21 mouse cellular contexts compared by ENCODE assay signal in genomic region chr1:73635709-73636108, GRCm38 (mm10).
DNase-seq lines count a peak whose midpoint lies in the region; ATAC-seq and TF ChIP-seq lines count a peak whose summit lies in the region.
"Had no signal": no experiment of that assay in that cellular context is flagged by ENCODE, and none has a peak within 500 bp of the region (broad histone marks: within the 10 kb centered on the region; RNA-seq: fewer than 3 reads in every experiment).

No protein-coding gene starts in this region.

- no peak overlapping the region for H3K4me2 ChIP-seq in forebrain, embryonic 14.5 days (ENCODE audit: low read length)
- no peak overlapping the region for H3K4me2 ChIP-seq in lung, embryonic 15.5 days
- H3K4me2 ChIP-seq: embryonic facial prominence, embryonic 15.5 days; heart, embryonic 15.5 days; hindbrain, embryonic 14.5 days had no signal

- H3K9ac ChIP-seq in forebrain, embryonic 14.5 days (ENCODE audit: low read length): no peak overlapping the region
- no peak overlapping the region for H3K9ac ChIP-seq in heart, adult 2 months (ENCODE audit: low read depth, low read length)
- H3K9ac ChIP-seq in lung, embryonic 15.5 days: no peak overlapping the region
- H3K9ac ChIP-seq: embryonic facial prominence, embryonic 15.5 days; heart, embryonic 15.5 days; hindbrain, embryonic 14.5 days had no signal

- no peak overlapping the region for H3K4me3 ChIP-seq in forebrain, embryonic 10.5 days
- no peak overlapping the region for H3K4me3 ChIP-seq in forebrain, embryonic 14.5 days (ENCODE audit: low read depth, low read length)
- no peak overlapping the region for H3K4me3 ChIP-seq in heart, adult 2 months
- no peak overlapping the region for H3K4me3 ChIP-seq in lung, embryonic 15.5 days
- H3K4me3 ChIP-seq: embryonic facial prominence, embryonic 15.5 days; erythroblast, embryonic 14.5 days; heart, embryonic 15.5 days had no signal

- H3K4me1 ChIP-seq in forebrain, embryonic 10.5 days: peaks cover 16% of the 10 kb centered on the region
- peaks cover 3% of the 10 kb centered on the region; the same call in 1 of the 2 replicates for H3K4me1 ChIP-seq in forebrain, embryonic 14.5 days (ENCODE audit: control insufficient read depth, insufficient read depth, low read length)
- peaks cover 4% of the 10 kb centered on the region for H3K4me1 ChIP-seq in heart, adult 2 months (ENCODE audit: control insufficient read depth, insufficient read depth, low read length)
- H3K4me1 ChIP-seq in lung, embryonic 15.5 days: peaks cover 4% of the 10 kb centered on the region
- H3K4me1 ChIP-seq: embryonic facial prominence, embryonic 15.5 days had no signal

- no peak for TF ChIP-seq CTCF in heart, adult 2 months (IDR thresholded peaks at IDR 0.05)

- no peaks in the 10 kb centered on the region for H3K79me2 ChIP-seq in heart, adult 2 months (replicated peaks; ENCODE audit: control insufficient read depth, insufficient read depth, low read length)

- no peak for ATAC-seq in forebrain, embryonic 14.5 days
- ATAC-seq in lung, embryonic 15.5 days (ENCODE audit: borderline replicate concordance, extremely low read depth, low FRiP score, low TSS enrichment): 0 out of 2 replicates have a peak, but pooled peaks have one; percentile 64
- ATAC-seq: forebrain, embryonic 16.5 days had no signal

- no peaks in the 10 kb centered on the region for H3K27me3 ChIP-seq in forebrain, embryonic 10.5 days (ENCODE audit: poor library complexity, severe bottlenecking)
- no peaks in the 10 kb centered on the region for H3K27me3 ChIP-seq in forebrain, embryonic 14.5 days (replicated peaks; ENCODE audit: control insufficient read depth, insufficient read depth, low read length)
- H3K27me3 ChIP-seq in heart, adult 2 months (ENCODE audit: control insufficient read depth, insufficient read depth, low read length): no peaks in the 10 kb centered on the region
- no peaks in the 10 kb centered on the region for H3K27me3 ChIP-seq in lung, embryonic 15.5 days
- H3K27me3 ChIP-seq: embryonic facial prominence, embryonic 15.5 days; heart, embryonic 15.5 days had no signal

- H3K36me3 ChIP-seq in forebrain, embryonic 10.5 days (replicated peaks): no peaks in the 10 kb centered on the region
- H3K36me3 ChIP-seq in forebrain, embryonic 14.5 days (ENCODE audit: control insufficient read depth, insufficient read depth, low read length): no peaks in the 10 kb centered on the region
- no peaks in the 10 kb centered on the region; the same call in 1 of the 2 replicates for H3K36me3 ChIP-seq in heart, adult 2 months (ENCODE audit: control insufficient read depth, insufficient read depth, low read length)
- H3K36me3 ChIP-seq in lung, embryonic 15.5 days: no peaks in the 10 kb centered on the region
- H3K36me3 ChIP-seq: embryonic facial prominence, embryonic 15.5 days; heart, embryonic 15.5 days had no signal

- intact Hi-C loops in heart, postnatal 25 days (cut with DNase I): no loop called here
- intact Hi-C loops in heart, adult 2 months (cut with DNase I): no loop called here

- 84% methylated on average over 2 of the region's 2 CpGs for WGBS in forebrain, embryonic 10.5 days
- WGBS in forebrain, embryonic 14.5 days: 88% methylated on average over 2 of the region's 2 CpGs
- 69% methylated on average over 2 of the region's 2 CpGs for WGBS in heart, adult 2 months
- WGBS in lung, embryonic 15.5 days: 51% methylated on average over 2 of the region's 2 CpGs

- no peak for DNase-seq in forebrain, embryonic 10.5 days (ENCODE audit: extremely low spot score, low spot score)
- no peak for DNase-seq in forebrain, embryonic 14.5 days (ENCODE audit: low spot score)
- DNase-seq in heart, postnatal 25 days (ENCODE audit: low spot score): peak; percentile 4
- DNase-seq in heart, adult 2 months: no peak
- DNase-seq in lung, postnatal 36 days: no peak
- peak; percentile 20 for DNase-seq in ovary, adult 18-20 months (ENCODE audit: low spot score)
- DNase-seq in ovary, postnatal 36 days (ENCODE audit: low spot score): no peak
- DNase-seq: adrenal gland, postnatal 10 days; B cell, adult 2 months; cerebellum, adult 11 months; cerebellum, adult 8-10 months; cerebellum, postnatal 14 days; embryo, embryonic 11 days; gastrocnemius, postnatal 10 days; heart, postnatal 4 days had no signal

- H3K9me3 ChIP-seq in forebrain, embryonic 10.5 days: no peaks in the 10 kb centered on the region
- H3K9me3 ChIP-seq in forebrain, embryonic 14.5 days (replicated peaks; ENCODE audit: control insufficient read depth, low read length): no peaks in the 10 kb centered on the region
- no peaks in the 10 kb centered on the region for H3K9me3 ChIP-seq in lung, embryonic 15.5 days
- H3K9me3 ChIP-seq: embryonic facial prominence, embryonic 15.5 days; heart, embryonic 15.5 days had no signal

- TF ChIP-seq POLR2A in heart, adult 2 months (IDR thresholded peaks at IDR 0.05; ENCODE audit: insufficient read depth, low read depth, low read length): no peak

- no peak for TF ChIP-seq EP300 in heart, adult 2 months (IDR thresholded peaks at IDR 0.05; ENCODE audit: insufficient read depth, low read depth, low read length)

- peak overlapping the region; percentile 30; the same call in 1 of the 2 replicates for H3K27ac ChIP-seq in forebrain, embryonic 10.5 days
- no peak overlapping the region for H3K27ac ChIP-seq in forebrain, embryonic 14.5 days (ENCODE audit: low read depth, low read length)
- no peak overlapping the region for H3K27ac ChIP-seq in heart, adult 2 months
- no peak overlapping the region for H3K27ac ChIP-seq in lung, embryonic 15.5 days
- H3K27ac ChIP-seq: embryonic facial prominence, embryonic 15.5 days; heart, embryonic 15.5 days; hindbrain, embryonic 14.5 days had no signal

Comparison
In these comparisons a context has a peak if more than half of its experiments do, and no peak if none do; other contexts are left out.
1. DNase-seq: peak in heart, postnatal 25 days (single experiment) and ovary, adult 18-20 months (single experiment); none in forebrain, embryonic 10.5 days (single experiment), forebrain, embryonic 14.5 days (single experiment), heart, adult 2 months (0 of 2), lung, postnatal 36 days (single experiment) and ovary, postnatal 36 days (single experiment).